Mouse (Mus musculus): Measurements from ENCODE around the gene Ankrd61. TPM values are rescaled to one million over a fixed set of nuclear protein-coding genes. Genes with fewer than 3 reads are reported as not detected.
A peak's percentile ranks its signal among the peaks of the same experiment; 100 is the strongest.

The Ankrd61 gene
- total RNA-seq (2015; ENCODE audit: low replicate concordance): not detected in 2 replicates
- total RNA-seq (2017; ENCODE audit: low replicate concordance): 1.2 and 2.3 TPM in 2 replicates

DNA sequence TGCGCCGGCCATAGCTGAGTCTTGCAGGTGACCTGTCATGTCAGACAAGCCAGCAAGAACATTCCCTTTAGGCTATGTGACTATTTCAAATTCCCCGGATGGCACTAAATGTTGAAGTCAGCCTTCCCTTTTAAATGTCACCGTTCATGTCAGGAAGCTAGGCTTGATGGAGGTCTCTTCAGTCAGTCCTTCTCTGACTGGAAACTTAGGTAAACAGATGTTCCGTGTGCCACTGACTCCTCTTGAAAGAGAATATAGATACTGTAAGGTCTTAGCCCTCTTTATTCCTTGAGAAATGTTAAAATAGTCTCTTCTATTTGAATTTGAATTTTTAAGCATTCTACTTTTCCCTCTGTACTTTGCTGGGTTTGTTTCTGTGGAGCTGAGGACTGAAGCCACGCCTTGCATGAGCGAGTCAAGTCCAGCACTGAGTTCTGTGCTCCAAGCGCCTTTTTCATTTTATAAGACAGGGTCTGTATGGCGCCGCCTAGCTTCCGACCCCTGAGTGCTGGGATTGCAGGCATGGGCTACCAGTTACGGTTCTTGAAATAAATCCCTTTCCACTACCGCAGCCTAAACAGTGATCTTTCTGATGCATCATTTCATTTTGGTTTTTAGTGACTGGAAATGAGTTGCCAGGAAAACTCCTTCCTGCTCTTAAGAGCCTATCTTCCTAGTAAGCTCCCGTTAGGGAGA lies at the start of gene Ankrd61:
Gene Ankrd61 (minus strand): TSS at position 51 of the 696 bp plus-strand sequence.
- ATAC-seq (replicated peaks; ENCODE audit: low FRiP score, poor library complexity, severe bottlenecking): no peak

DNA sequence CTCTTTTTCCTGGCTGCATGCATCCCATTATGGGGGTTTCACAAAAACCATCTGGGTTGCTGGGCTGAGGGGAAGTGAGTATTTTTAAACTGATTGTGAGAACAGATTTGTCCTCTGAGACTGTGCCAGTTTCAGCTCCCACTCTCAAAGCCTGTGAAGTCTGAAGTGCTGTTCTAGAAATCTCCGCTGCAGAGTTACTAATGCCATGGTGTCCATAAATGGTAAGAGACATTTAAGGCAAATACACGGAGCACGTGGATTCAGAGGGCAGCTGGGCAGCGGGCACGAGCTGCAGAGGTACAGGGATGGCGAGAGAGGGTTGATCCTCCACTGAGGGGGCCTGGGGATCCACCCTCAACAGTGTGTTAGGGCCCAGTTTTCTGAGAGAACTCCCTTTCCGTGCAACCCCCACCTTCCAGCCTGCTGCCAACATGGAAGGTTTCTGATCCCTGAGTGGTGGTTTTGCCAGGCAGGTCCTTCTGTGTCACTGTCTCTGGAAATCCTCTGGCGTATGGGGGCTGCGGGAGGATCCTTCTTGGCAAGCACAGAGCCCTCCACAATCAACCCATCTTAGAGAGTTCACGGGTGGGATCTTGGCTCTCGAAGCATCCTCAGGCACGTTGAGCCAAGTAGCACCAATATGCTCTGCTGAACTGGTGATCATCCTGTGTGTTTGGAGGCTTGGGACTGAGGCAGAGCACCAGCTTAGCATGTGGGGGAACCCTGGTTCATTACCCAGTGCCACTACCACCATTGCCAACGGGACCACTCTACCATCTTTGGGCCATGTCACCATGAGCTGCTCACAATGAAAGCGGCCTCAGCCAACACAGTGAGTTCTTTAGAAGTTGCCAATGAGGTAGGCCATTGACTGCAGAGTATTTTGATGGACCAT lies 46.0 kb upstream of the Ankrd61 start:
- ATAC-seq (replicated peaks; ENCODE audit: low FRiP score, poor library complexity, severe bottlenecking): no peak

DNA sequence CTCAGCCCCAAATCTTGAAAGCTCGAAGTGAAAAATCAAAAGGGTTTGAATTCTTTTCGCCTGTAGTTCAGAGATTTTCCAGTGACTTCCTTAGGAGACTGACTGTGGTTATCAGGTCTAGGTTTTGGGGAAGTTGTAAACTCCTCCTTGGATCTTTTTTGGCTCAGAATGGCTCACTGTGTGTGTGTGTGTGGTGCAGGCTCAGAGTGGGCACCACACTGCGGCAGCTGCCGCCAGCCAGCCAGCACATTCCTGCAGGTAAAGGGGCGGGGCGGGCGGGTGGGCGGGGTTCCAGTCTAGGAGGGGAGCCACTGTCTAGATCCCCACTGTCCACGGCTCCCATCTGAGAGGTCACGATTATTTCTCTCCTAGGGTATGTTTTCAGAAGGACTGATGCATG lies 44.1 kb upstream of the Ankrd61 start:
- ATAC-seq (replicated peaks; ENCODE audit: low FRiP score, poor library complexity, severe bottlenecking): no peak

DNA sequence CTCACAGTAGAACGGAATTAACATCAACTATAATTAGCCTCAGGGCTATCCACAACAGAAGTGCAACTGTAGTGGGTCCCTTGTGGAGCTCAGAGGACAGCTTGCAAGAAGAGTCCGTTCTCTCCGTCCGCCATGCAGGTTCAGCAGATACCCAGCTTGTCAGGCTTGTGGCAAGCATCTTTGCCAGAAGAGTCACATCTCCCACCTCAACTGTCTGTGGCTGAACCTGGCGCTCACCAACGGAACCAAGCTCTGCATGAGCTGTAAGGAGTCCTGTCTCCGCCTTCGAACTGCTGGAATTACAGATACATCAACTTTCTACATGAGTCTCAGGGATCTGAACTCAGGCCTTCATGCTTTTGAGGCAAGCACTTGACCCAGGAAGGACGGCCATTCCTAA lies 38.7 kb upstream of the Ankrd61 start:
- no peak for ATAC-seq (replicated peaks; ENCODE audit: low FRiP score, poor library complexity, severe bottlenecking)

DNA sequence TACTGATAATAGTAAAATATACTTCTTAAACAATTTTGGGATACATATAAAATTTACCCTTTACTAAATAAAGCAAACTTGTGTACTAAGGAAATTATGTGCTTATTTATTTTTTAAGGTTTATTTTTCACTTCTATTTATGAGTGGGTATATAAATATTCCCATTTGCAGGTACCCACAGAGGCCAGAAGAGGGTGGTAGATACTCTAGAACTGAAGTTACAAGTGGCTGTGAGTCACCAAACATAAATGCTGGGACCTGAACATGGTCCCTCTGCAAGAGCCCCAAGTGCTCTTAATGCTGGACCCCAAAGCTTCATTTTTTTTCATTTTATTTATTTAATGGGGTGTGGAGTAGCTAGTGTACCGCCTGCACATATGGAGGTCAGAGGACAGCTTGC lies 36.4 kb upstream of the Ankrd61 start:
- no peak for ATAC-seq (replicated peaks; ENCODE audit: low FRiP score, poor library complexity, severe bottlenecking)

DNA sequence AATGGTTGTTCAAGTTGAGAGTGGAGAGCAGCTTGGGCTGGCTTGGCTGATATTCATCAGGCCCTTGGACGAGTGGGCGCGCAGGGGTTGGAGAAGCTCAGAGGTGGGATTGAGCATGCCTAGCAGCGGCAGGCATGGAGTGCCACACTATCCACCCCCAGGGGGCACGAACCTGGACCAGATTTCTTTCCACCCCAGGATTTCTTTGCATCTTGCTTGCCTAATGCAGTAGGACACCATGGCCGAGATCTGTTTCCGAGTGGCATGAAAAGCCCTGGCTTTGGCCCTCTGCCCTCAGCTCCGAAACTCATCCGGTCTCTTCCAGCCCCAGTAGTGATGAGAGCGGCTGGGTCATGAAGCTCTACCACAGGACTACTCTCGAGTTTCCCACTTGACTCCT lies 35.9 kb upstream of the Ankrd61 start:
- ATAC-seq (replicated peaks; ENCODE audit: low FRiP score, poor library complexity, severe bottlenecking): no peak

DNA sequence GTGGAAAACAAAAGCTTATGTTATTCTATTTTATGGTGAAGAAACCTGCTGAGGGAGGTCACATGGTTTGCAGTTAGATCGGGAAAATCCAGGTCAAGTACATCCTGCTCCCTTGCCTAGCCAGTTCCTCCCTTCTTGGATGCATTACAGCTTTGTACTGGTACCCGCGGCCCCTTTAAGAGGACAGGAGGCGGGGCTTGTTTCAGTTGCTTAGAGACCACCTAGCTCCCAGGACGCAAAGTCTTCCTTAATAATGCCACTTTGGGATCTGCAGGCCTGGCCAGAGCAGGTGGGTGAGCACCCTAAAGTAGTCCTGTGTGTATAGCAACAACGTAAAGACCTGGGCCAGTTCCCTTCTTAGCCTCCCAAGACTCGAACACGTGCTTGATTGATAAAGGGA lies 35.3 kb upstream of the Ankrd61 start, which contains the start of gene Rsph10b:
Gene Rsph10b (plus strand): TSS at position 205 of the 400 bp plus-strand sequence.
- ATAC-seq (replicated peaks; ENCODE audit: low FRiP score, poor library complexity, severe bottlenecking): no peak

DNA sequence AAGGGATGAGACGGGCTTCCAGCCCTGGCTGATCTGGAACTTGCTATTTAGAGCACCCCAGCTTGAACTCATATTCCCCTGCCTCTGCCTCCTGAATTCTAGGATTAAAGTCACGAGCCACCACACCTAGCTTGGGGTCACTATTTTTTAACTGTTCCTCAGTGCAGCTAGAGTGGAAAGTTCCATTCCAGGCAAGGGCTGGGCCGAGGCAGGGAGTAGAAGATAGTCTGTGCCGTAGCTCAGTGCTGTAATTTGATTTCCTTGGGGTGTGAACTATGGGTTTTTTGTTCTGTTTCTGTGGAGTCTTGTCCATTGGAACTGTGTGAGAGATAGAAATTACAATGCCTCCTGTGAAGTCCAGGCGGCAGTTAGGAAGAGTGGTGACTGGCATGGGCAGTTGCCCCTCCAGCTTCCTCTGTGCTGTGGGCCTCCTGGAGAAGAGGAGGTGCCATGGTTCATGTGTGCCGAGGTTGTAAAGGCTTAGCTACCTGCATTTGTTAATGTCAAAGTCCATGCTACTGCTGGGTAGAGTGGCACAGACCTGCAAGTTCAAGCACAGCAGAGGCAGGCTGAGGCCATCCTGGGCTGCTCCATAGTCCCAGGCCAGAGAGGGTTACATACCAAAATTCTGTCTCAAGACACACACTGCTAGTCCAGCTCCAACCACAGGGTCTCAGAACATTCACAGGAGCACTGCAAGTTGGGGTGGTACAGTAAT lies 34.5 kb upstream of the Ankrd61 start:
- no peak for ATAC-seq (replicated peaks; ENCODE audit: low FRiP score, poor library complexity, severe bottlenecking)

DNA sequence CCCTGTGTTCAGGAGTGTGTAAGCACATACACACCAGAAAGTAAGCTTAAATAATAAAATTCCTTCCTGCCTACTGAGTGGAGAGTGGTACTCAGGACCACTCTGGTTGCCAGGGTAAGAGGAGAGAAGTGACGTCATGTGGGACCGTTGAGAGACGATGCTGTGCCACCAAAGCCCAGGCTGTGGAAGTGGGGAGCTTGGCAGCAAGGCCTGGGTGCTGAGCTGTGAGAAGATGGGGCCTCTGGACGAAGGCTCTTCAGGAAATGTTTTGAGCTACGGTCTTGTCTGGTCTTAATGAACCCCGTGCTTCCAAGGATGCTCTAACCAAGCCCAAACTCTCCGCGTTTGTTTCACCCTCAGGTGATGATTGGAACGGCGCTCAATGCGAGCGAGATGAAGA lies 33.2 kb upstream of the Ankrd61 start:
- no peak for ATAC-seq (replicated peaks; ENCODE audit: low FRiP score, poor library complexity, severe bottlenecking)

DNA sequence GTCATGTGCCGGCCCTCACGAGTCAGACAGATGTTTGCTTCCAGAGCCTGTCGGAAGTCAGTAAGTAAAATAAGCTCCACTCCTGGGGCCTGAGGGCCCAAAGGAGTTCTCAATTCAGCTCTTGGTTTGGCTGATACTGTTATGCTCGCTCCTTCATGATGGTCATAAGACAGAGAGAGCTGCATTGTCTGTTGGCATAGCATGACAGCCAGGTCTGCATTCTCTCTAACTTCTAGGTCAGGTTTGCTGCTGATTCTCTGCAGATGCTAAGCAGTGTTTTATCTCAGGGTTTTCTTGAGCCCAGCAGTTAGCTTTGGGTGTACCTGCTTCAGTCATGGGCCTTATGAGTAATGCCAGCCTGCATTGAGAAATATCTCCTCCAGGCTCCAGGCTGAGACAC lies 31.8 kb upstream of the Ankrd61 start:
- no peak for ATAC-seq (replicated peaks; ENCODE audit: low FRiP score, poor library complexity, severe bottlenecking)

DNA sequence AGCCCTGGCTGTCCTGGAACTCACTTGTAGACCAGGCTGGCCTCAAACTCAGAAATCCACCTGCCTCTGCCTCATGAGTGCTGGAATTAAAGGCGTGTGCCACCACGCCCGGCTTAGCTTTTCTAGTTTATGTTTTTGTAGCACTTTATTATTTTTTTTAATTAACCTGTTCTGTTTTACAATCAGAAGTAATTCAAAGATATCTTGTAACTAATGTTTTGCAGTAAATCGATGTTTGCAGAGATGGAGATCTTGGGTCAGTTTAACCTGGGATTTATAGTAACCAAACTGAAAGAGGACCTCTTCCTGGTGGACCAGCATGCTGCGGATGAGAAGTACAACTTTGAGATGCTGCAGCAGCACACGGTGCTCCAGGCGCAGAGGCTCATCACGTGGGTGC lies 30.4 kb upstream of the Ankrd61 start, which contains the start of gene Gm42421:
Gene Gm42421 (plus strand): TSS at position 301 of the 400 bp plus-strand sequence.
- ATAC-seq (replicated peaks; ENCODE audit: low FRiP score, poor library complexity, severe bottlenecking): no peak

DNA sequence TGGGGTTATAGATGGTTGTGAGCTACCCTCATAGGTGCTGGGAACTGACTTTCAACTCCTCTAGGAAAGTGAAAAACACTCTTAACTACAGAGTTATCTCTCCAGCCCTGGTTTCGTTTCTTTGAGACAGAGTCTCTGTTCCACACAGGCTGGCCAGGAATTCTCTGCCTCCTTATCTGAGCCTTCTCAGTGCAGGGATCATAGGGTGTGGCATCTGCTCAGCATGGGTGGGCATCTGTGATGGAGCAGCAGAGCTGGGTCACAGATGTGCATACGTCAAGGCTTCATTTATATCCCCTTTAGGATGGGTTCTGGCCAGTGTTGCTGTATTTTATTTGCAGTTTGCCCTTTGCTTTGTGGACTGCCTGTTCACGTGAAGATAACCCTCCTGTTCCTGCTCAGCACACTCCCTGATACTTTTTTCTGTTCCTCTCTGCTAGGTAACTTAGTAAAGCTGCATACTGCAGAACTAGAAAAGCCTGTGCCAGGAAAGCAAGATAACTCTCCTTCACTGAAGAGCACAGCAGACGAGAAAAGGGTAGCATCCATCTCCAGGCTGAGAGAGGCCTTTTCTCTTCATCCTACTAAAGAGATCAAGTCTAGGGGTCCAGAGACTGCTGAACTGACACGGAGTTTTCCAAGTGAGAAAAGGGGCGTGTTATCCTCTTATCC lies 27.4 kb upstream of the Ankrd61 start:
- ATAC-seq (replicated peaks; ENCODE audit: low FRiP score, poor library complexity, severe bottlenecking): peak; percentile 99

DNA sequence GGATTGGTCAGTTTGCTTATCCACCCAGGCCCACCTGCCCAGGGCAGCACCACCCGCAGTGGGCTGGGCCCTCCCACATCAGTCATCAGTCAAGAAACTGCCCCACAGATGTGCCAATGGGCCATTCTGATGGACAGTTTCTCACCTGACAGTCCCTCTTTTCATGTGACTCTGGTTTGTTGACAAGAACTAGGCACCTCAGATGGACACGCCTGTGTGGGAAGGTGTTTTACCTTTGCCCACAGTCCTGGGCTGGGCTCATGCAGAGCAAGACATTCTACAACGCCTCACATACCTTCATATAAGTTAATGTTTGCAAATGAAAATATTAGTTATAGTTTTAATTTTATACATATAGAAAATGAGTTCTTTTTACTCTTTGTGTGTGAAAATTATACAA lies 20.6 kb upstream of the Ankrd61 start:
- ATAC-seq (replicated peaks; ENCODE audit: low FRiP score, poor library complexity, severe bottlenecking): no peak

DNA sequence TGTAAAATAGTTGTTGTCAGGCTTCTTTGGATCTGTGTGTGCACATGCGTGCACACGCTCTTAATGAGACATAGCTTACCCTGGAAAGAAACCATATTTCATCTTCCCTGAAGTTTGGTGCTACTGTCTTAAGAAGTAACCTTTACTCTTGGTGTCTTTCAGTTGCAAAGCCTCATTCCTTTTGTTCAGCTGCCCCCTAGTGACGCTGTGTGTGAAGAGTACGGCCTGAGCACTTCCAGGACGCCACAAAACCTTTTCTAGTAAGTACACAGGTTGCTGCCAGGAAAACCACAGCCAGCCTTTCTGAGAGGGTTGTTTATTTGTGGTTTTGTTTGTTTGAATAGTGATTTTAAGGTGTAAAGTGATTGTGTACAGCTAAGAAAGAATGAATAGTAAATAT lies 19.9 kb upstream of the Ankrd61 start:
- peak; percentile 91 for ATAC-seq (replicated peaks; ENCODE audit: low FRiP score, poor library complexity, severe bottlenecking)

DNA sequence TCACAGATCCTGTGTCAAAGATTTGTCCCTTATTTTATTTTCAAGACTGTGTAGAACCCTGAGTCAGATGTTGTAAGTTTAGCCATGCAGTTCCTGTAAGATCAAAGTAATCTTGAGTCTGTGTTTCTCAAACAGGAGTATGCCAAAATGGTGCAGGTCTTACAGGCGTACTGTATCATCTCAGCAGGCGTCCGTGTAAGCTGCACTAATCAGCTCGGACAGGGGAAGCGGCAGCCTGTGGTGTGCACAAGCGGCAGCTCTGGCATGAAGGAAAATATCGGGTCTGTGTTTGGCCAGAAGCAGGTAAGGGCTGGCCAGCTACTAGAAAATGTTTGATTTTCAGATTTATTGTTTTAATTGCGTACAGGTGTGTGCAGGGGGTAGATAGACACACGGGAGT lies 18.7 kb upstream of the Ankrd61 start:
- no peak for ATAC-seq (replicated peaks; ENCODE audit: low FRiP score, poor library complexity, severe bottlenecking)

DNA sequence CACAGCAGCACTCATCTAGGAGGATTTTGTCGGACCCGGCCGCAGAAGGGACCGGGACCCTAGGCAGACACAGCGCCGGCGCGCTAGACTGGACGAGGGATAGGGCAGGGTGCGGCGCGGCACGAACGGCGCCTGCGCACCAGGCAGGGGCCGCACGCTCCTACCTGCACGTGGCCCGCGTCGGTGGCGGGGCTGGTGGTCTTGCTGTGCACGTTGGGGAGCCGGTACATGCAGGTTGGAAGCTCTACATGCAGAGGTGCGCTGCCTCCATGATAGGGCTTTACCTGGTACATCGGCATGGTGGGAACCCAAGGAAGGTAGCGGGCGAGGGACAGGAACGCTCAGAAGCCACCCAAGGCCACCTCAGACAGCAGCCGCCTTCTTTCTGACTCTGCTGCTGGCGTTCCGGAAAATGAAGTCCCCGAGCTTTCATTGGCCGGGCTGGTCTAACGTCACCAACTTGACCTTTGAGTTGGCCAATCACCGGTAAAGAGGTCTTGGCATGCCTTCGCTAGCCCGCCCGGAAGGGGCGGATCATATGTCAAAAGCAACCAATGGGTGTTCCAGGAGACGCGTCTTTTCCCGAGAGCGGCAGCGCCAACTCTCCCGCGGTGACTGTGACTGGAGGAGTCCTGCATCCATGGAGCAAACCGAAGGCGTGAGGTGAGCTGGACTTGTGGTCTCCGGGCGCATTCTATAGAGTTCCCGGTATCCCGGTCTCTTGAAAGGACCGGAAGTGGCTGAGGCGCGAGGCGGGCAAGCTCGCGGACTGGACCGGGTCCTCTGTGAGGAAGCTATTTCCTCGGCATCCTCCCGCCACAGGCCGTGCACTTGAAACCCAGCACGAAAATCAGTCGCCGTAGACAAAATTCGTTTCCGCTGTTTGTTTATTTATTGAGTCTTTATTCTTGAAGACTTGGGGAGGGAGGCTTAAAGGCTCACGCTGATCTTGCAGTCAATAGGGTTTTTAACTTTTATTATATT lies 12.2 kb upstream of the Ankrd61 start, which contains the start of the genes Aimp2 and Pms2:
Gene Aimp2 (minus strand): TSS at position 431 of the 984 bp plus-strand sequence.
Gene Pms2 (plus strand): TSS at position 548 of the 984 bp plus-strand sequence.
- peak; percentile 90 for ATAC-seq (replicated peaks; ENCODE audit: low FRiP score, poor library complexity, severe bottlenecking)

DNA sequence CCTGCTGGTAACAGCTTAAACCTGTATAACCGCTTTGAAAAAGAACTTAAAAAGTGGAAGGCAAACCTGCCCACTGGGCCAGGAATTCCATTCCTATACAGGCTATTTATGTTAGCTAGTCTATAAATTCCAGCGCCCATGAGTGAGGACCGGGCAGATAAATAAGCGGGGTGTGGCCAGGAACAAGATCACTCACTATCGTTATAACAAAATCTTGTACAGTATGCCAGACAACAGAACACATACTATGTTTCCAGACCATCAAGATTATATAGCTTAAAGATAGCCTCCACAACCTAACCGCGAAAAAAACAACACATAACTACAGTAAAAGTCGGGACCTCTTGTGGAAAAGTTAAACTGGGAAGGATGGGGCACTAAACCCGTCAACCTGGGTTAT lies 11.4 kb upstream of the Ankrd61 start:
- peak; percentile 61 for ATAC-seq (replicated peaks; ENCODE audit: low FRiP score, poor library complexity, severe bottlenecking)

DNA sequence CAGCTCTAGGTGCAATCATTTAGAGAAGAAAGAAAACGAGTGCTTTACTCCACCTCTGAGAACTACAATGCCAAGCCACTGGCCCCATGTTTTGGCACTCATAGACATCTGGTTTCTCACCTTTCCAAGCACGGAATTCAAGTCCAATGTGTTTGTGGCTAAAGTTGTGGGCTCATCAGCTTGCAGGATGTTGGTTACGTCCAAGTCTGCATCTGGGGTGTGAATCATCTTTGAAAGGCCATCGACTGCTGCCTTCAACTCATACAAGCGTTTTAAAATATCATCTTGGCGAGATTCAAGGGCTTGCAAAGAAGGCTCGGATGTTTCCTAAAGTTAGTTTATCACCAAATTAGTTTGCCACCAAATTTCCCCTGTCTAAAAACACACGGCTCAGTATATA lies 8.9 kb upstream of the Ankrd61 start:
- ATAC-seq (replicated peaks; ENCODE audit: low FRiP score, poor library complexity, severe bottlenecking): no peak

All from erythroid progenitor cell, adult 5-6 weeks (primary cell).